Mouse (Mus musculus): Measurements from ENCODE around the gene Nol10.

GRCm38 (mm10) chr12:17397150-17397549, 48.9 kb downstream of the Nol10 start:
- TF ChIP-seq CTCF (IDR thresholded peaks at IDR 0.05; ENCODE audit: borderline replicate concordance, extremely low read depth, insufficient read depth, insufficient read length) (no peak), POLR2A (IDR thresholded peaks at IDR 0.05; ENCODE audit: borderline replicate concordance, extremely low read depth, insufficient read depth, insufficient read length, poor library complexity, severe bottlenecking) (no peak)
